Mouse (Mus musculus) mature B cell (primary cell): ENCODE results near the gene Zfhx2.

ENCODE experiments used
- in situ Hi-C: fragments of 300-500 bp; cut with MboI; formaldehyde crosslinking; loops from 2 replicates; pipeline ENCODE4 v1.14.3; 2019

The Zfhx2 gene

GRCm38 (mm10) chr14:55092011-55092577, at the start of gene Zfhx2:
Gene Zfhx2 (minus strand): TSS chr14:55092324.
- in situ Hi-C loops, result no loop called here

DNA sequence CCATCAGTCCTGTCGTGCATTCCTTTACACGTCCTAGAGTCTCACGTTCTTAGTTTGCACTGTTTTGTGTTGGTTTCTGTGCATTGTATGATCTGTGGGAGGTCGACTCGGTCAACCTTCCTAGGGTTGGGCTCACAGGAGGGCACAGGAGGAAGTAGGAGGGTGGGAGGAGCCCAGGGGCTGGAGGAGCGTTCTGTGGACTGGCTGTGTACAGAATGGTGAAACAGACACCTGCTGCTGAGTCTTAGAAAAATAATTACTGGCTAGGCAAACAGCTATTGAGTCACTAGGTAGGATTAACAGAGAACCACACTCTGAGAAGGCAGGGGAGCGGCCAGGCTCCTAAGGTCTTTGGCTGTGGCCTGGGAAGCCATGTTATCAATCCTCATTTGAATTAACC, 47.2 kb upstream of the Zfhx2 start:
- in situ Hi-C loops, result no loop called here

GRCm38 (mm10) chr14:55135676-55136075, 43.6 kb upstream of the Zfhx2 start:
- in situ Hi-C loops, result no loop called here

DNA sequence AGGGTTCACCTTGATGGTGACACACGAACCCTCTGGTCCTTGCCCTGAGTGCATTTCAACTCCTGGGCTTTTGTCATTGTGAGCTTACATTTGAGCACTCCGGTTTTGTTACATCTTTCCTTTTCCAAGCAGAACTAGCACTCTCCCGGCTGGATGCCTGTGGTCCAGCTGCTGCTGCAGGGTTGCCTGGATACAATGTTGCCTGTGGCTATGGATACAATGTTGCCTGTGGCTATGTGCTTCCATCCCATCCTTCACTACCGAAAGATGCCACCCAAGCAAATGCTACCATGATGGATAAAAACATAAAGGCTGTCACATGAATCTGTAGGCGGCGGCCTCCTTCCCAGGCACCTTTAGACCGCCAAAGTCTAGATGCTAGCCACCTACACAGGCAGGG, 34.4 kb upstream of the Zfhx2 start:
- in situ Hi-C loops, result no loop called here

GRCm38 (mm10) chr14:55125711-55126110, 33.6 kb upstream of the Zfhx2 start:
- in situ Hi-C loops, result no loop called here

DNA sequence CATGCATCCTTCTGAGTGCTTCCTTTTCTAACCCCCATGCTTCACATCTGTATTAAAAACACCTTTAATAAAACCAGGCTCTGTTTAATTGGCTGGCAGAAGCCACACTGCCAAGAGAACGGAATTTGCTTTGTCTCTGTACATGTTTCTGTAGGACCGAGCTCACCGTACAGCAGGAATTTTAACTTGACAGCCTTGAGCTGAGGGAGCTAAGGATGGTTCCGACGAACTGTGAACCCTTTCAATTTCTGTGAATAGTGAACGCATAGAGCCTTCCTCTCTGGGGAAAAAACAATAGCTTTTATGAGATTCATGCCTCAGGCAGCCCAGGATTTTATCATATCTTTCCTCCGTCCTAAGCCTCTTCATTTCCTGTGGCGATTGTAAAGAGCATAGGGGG, 30.2 kb upstream of the Zfhx2 start:
- in situ Hi-C loops, result no loop called here

- in situ Hi-C loops, result no loop called here
These were observed 29.8 kb upstream of the Zfhx2 start for GRCm38 (mm10) chr14:55121947-55122346.

DNA sequence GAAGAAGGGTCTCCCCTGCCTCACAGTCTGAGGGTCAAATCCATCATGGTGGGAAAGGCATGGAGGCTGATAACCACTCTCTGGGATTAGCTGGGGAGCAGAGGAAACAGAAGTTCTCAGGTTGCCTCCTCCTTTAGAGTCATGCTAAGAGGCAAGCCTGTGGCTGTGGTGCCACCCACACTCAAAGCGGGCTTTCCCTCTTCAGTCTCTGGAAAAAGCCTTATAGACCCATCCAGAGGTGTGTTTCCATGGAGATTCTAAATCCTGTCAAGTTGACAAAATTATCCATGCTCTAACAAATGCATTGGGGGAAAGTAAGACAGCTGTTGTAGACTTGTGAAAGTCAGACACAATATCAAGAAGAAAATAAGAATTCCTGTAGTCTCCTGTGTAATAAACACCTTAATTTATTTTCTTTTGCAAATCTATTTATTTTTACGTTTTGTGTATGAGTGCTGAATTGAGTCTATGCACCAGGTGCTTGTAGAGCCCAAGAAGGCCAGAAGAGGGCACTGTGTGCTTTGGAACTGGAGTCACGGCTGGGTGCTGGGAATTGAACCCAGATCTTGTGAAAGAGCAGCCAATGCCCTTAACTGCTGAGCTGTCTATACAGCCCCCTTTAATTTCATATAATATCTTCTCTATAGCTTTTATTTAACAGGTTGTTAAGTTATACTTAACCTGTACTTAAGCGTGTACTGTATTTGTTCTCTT, 27.5 kb upstream of the Zfhx2 start:
- in situ Hi-C loops, result no loop called here

GRCm38 (mm10) chr14:55118852-55119251, 26.7 kb upstream of the Zfhx2 start:
- in situ Hi-C loops, result no loop called here

- in situ Hi-C loops, result no loop called here
These were observed 24.5 kb upstream of the Zfhx2 start, which contains the start of gene Jph4 for GRCm38 (mm10) chr14:55116425-55117200. Gene Jph4 (minus strand): TSS chr14:55116935.

DNA sequence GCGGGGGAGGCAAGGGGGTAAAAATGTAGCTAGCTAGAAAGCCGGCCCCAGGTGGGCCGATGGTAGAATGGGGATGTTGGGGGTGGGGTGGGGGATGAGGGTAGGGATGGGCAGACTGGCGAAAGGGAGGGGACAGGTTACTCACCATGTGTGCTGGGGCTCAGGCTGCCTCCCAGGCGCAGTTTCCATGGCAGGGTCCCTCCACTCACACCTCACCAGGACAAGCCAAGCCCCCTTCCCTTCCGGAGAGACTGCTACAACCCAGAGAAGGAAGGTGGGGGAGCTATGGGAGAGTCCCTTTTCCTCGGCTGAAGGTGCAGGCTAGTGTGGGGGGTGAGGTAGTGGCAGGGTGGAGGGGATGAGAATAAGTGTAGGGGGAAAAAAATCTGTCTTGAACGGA, 23.7 kb upstream of the Zfhx2 start:
- in situ Hi-C loops, result no loop called here

DNA sequence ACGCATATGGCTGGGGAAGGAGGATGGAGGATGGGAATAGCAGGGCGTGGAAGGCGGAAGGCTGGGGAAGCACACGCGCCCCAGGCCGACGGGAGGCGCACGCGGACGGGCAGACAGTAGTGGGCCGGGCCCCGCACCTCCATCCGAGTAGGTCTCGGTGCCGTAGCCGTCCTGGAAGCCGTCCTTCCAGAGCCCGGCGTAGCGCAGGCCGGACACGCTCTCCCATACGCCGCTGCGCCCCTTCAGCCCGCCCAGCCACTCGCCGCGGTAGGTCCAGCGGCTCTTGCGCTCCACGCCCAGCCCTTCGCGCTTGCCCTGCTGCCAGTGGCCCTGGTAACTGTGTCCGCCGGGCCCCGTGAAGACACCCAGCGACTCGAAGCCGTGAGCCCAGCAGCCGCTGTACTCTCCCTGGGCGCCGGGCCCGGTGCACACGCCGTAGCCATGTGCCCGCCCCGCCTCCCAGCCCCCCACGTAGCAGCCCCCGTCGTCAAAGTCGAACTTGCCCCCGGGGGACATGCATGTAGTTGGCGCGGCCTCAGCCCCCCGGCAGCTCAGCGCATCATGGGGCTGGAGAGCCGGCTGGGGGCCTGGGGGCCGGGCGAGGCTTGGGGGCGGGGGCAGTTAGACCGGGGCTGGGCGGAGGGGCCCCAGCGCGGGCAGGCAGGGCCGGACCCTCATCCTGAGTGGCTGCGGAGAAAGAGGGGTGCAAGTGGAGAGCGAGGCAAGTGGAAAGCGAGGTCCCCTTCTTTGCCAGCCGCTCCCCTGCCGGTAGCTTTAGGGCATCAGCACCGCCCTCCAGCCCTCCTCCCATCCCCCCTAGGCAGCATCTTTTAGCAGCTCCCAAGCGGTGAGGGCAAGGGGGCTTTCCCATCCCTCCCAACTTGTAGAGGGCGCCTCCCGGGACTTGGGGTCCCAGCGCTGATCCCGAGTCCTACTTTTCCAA, 22.9 kb upstream of the Zfhx2 start:
- in situ Hi-C loops, result no loop called here

- in situ Hi-C loops, result no loop called here
These were observed 22.0 kb upstream of the Zfhx2 start for GRCm38 (mm10) chr14:55113975-55114645.

- in situ Hi-C loops, result no loop called here
These were observed 21.3 kb upstream of the Zfhx2 start for GRCm38 (mm10) chr14:55113351-55113974.

- in situ Hi-C loops, result no loop called here
These were observed 19.6 kb upstream of the Zfhx2 start for GRCm38 (mm10) chr14:55111720-55112119.

DNA sequence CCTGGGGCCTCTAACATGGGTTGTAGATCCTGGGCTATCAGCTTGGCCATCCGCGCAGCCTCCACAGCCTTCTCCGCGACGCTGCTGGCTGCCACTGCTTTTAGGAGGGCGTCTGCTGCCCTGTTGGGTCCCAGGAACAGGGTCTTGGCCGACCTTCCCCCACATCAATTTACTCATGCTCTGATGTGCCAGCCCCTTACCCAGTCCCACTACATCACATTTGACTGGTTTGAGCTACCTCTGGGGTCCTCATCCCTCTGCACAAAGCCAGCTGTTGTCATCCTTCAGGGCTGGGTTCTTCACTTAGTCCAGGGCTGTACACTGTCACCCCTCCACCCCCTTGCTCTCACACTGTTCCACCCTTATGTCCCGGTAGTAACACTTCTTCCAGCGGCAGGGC, 18.0 kb upstream of the Zfhx2 start:
- in situ Hi-C loops, result no loop called here

GRCm38 (mm10) chr14:55109048-55109873, 17.1 kb upstream of the Zfhx2 start:
- in situ Hi-C loops, result no loop called here

- in situ Hi-C loops, result no loop called here
These were observed 16.2 kb upstream of the Zfhx2 start for GRCm38 (mm10) chr14:55108202-55108870.

DNA sequence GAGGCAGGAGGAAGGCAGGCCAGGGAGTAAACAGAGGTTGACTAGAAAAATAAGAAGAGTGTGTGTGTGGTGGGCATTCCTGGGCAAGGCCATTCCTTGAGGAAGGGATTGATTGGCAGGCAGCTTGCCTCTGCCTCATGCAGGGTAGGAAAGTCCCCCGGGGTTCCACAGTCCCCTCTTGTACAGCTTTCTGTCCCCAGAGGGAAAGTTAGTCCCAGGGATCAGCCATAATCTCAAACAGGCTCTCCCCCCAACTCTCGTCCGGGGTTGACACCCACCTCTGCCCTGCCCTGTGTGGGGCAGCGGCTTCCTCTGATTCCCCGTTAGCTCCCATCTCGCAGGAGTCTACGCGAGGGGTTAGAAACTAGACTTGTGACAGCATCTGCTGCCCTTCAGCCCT, 14.9 kb upstream of the Zfhx2 start:
- in situ Hi-C loops, result no loop called here
